Mouse (Mus musculus) cerebellum, adult 9-10 months (tissue): ENCODE results near the gene Elovl5.
A peak's percentile ranks its signal among the peaks of the same experiment; 100 is the strongest.

Experiments
- DNase-seq: peaks from one replicate; pipeline ENCODE4 v3.0.0; 2022

Elovl5 gene

DNA sequence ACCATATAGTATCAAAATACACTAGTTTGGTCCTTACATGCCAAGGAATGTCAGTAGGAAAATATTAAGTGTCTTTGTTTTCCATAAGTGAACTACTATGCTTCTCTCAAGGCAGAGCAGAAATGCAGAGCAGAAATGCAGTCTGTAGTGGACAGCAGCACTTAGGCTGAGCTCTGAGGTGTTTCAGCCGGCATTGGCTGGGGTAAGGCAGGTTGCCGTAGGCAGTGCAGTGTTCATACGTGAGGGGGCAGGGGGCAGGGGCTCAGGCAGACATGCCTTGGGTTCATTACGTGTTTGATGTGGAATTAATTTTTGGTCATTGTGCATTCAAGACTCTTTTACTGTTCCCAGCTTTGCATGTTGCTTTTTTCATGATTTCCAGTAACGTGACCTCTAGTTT, 12.1 kb downstream of the Elovl5 start:
- no peak for DNase-seq

DNA sequence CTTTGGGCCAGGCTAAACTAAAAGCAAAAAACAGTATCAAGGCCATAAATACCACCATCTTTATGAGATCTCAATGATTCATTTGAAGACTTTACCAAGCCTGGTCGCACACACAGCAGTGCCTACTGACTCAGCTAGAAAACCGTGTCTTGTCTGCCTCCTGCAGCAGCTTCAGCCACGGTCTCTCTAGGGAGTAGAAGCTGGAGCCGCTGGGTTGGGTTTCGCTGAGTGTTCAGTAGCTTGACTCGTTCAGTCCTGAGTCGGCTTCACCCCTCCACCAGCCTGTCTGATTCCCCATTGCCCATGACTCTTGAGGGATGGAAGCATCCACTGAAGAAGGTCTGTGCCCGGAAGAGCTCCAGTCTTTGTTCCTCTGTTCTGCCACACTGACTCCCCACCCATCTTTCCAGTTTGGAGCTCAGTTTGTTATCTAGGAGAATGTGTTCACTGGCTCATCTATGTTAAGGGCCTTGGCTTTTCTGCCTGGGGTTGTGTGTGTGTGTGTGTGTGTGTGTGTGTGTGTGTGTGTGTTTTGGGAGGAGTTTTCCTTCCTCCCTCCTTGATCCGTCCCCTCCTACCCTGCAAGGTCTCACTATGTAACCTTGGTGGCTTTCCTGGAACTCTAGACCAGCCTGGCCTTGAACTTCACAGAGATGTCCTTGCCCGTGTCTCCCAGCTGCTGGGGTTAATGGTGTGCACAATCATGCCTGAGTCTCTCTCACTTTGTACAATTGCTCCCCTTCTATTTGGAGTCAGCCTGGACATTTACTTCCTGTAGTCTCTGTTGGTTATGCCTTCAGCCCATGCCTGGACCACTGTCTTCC, 13.1 kb downstream of the Elovl5 start:
- no peak for DNase-seq

DNA sequence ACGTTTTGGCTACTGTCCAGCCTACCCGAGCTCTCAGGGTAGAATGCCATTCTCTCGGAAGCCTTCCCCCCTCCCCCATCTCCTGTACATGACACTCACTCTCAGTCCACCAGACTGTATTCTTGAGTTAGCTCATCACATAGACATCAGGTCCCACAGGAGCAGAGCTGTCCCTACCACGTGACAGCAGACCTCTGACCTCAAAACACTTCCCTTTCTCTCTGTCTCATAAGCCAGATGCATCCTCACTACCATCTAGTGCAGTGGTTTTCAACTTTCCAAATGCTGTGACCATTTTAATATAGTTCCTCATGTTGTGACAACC, 13.7 kb downstream of the Elovl5 start:
- no peak for DNase-seq

DNA sequence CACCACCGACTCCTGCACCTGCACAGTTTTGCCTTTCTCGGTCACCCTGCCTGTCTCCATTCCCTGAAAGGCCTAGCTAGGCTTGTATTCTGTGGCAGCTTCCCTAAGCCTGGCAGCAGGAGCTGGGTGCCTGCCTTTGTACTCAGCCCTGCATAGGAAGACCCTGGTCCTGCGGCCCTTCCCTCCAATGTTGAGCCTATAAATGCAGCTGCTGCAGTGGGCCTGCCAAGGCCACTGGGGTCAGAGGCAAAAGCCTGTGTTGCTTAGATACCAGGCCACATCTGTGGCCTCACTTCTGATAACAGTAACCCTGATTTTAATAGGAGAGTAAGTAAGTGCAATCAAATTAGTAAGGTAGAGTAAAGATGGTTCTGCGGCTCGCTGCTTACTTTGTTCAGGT, 14.6 kb downstream of the Elovl5 start:
- no peak for DNase-seq

DNA sequence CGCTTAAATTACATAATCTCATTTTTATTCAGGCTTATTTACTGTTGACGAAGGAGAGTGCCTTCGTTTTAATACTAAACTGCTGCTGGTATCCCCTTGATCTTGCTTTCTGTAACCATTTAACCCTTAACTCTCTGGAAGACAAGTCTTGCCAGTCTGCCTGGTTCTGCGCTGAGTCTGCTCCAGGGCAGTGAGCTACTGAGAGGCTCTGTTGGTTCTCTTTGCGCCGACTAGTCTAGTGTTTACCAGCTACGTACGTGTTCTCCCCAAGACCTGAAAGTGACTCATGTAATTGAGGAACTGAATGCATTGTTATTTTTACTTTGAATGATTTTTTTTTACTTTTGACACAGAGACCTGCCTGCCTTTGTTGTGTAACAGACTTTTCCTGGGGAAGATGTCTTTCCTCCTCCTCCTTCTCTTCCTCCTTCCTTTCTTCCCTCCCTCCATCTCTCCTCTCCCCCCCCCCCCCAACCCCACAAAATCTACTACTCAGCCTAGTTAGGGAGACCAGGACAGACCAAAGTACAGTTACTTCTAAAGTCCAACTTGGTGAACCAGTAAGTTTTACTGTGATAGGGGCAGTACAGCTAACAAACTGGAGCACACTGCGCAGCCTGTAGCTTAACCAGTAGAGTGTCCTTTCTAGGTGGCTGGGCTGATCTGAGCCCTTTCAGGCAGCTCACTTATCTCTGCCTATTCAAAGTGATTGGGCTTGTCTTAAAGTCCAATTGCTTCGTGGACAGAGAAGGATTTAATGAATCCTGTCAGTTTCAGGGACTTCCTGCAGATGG, 18.9 kb downstream of the Elovl5 start:
- DNase-seq: no peak

DNA sequence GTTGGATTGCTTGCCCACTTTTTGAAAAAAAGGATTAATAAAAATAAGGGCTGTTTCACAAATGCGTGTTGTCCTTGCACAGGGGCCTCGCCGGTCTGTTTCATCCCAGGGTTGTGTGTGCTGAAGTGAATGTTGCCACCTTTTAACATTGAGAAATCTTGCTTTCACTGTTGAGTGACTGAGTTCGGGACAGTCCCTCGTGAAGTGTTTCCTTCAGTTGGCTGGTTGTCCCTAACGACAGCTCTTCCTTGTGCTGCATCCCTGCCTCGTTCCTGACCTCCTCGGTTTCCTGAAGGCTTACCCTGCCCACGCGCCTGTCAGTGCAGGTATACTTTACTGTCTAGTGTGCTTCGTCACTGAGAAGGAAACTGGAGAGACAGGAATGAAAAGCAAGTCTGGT, 20.7 kb downstream of the Elovl5 start:
- DNase-seq: no peak

DNA sequence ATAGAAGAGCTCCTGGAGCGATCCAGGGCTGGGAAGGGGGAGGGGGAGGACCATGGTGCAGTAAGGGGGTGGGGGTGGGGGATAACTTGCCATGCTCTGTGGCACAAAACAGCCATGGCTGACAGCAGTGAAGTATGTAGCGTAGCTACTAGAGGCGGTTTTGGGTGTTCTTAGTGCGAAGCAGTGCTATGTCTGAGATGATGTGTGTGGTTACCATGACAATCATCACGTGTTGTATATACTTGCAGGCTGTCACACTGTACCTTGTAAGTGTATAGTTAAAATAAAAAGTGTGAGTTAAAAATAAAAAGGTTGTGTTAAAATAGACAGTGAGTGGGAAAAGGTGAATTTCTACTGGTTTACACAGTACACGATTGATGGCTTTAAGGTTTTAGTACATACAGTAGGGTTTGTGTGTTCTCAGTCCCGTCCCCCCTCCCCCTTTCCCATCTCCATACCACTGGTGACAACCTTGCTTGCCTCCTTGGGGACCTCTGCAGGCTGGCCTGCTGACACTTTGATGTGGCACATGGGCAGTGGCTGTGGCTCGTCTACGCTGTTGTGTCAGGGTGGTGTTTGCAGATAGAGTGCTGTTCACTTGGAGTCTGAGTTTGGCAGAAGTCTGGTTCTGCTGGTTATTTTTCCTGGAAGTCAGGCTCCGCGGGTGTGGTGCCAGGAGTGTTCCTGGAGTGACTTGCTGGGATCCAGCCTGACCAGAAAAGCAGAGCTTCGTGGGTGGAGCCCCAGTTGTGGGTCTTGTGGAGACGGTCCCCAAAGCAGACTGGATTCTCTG, 21.8 kb downstream of the Elovl5 start:
- DNase-seq: no peak

DNA sequence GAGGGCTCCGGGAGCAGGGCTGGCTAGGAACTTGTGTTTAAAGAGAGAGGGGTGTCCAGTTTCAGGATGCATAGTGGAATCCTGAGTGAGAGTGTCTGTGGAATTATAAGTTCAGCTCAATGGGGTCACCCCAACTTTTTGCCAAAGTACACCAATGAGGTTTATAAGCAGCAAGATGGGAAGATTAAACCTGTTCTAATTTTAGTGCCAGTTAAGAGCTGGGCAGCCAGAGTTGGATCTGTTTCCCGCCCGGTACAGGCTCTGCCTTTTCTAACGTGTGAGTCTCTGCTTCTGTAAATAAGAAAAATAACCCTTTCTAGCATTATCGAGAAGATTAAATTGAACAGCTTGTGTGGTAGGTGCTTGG, 22.4 kb downstream of the Elovl5 start:
- DNase-seq: no peak

DNA sequence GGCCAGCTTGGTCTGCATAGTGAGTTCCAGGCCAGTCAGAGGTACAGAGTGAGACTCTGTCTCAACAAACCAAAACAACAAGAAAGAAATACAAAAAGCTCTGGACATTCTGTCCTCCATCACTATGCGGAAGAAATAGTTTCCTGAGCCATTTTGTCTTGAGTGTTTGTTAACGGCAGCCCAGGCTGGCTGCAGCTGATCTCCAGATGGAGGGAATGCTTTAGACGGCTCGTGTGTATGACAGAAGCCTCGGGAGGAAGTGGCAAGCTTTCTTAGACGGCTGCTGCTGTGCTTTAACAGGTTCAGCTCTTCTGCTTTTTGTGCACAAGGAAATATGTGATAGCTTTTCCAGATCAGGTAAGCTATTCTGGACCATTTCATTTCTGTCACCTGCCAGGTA, 23.9 kb downstream of the Elovl5 start:
- no peak for DNase-seq

DNA sequence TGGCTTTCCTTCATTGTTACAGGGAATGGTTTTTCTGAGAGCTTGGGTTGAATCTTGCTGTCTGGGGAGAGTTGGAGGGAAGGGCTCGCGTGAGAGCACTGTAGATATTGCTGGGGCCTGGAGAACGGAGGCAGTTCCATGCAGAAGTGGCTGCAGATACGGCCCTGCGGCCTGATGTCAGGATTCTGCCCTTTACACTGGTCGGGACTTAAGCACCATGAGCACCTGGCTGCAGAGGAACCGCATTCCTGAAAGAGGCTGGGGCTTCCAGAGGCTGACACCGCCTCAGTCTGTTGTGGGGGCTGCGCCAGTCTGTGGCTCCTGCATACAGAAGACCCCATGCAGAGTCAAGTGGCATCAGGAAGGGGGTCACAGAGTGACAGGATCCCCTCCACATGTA, 24.7 kb downstream of the Elovl5 start:
- DNase-seq: no peak

DNA sequence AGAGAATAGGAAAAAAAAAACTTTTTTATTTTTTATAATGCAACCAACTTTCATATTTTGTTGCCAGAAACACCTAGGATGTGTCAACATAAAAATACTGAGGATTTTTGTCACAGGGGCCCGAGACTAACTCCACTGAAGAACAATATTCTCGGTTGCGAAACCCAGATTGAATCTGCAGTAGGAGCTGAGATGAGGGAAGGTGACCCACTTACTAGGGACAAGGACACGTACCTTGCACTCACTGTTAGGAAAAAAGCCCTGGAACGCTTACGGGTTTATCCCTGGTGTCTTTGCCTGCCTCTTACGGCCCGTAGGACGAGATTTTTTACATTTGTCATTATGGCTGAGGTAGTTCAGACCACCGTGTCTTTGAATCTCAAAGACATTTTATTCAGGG, 25.2 kb downstream of the Elovl5 start:
- no peak for DNase-seq

DNA sequence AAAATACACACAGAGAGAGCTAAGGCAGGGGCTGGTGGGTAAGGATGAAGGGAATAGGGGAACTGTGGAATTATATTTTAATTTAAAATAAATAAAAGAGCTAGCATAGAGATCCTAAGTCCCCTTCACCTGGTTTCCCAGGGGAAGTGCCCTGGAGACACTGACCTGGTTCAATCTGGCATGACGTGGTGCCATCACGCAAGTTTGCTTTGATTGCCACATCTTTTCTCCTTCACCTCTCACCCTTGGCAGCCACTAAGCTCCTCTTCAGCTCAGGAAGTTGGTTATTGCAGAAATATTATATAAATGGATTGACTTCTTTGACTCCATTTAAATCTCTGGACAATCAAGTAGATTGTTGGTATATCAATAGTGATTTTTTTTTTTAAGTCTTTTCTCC, 26.2 kb downstream of the Elovl5 start:
- DNase-seq: no peak

DNA sequence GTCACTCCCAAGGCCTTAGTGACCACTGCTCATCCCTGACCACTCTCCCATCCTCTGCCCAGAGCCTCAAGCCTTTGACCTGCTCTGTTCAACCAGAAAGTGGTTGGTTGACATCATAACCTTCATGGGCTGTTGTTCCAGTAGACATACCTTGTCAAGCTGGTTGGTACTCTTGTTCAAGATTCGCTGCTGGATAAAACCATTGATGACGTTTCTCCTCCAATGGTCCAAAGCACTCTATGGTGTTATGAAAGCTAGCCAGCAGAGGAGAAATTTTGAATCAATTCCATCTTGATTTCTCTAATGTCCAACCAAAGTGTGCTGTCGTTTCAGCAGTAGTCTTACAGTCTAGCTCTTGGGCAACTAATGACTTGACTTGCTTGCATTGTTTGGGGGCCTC, 27.0 kb downstream of the Elovl5 start:
- DNase-seq: no peak

DNA sequence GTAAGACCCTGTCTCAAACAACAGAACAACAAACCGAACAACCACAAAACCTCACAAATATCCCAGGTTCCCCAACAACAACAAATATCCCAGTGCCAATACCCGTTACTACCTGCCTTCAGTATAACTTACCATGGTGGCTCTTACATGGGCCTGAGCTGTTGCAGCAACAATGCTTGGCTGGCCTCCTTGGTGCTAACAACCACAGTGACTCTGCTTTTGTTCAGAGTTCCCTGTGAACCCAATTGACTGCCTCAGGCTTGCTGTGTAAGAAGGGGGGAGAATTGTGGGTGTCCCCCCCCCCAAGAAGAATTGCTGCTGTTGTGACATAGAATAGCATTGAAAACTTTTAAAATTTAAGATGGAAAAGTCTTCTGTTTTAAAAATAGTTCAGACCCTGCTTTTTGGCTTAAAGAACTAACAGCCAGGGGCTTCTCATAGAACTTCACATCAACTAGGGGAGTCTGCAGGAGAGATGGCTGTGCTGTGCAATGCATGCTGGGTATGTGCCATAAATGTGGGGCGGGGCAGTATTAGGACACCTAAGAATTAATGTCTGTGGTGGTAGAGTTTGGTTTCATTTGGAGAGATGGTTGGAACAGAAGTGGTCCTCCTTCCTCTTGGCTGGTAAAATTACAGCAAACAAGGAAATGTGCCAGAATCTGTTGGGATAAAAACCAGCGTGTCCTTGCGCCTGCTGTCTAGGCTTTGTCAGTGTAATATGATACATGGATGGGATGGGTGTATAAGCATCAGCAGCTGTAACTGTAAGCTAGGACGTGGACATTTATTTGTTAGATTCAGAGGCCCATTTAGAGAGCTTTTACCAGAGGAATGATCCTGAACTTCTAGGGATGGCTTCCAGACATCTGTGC, 28.9 kb downstream of the Elovl5 start:
- no peak for DNase-seq

DNA sequence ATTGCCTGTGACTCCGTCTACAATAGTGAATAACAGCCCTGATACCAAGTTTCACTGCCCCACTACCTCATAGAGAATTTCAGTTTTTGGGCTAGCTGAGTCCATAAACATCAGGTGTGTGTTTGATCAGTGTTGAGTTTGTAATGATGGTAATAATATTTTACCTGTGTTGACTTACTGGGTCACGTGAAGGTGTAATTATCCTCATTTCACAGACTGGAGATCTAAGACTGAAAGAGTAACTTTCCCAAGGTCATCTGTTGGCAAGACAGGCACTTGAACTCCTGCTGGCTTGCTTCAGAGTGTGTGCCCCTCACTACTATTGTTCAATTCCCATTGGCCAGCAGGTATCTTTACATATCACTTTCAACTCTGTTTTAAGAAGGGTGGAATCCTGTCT, 31.1 kb downstream of the Elovl5 start:
- DNase-seq: no peak

DNA sequence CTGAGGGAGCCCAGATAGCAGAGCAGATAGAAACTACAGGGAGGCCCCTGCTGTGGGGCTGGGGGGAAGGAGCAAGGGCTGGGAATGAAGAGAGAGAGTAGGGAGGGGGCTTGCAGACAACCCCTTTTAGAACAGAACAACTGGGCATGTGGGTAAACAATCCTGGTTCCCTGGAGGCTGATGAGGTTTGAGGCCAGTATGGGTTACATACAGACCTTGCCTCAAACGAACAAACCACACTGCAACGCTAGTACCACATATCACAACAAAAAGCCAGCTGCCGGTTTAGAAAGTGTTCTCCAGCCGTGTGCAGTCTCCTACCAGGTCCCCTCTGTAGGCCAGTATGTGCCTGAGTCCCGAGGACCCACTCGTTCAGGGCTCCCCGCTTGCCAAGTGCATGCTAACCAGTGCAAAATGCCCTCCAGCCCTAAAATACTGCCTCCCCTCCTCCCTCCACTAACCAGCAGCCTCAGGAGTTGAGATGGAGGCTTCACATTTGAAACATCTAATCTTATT, 32.6 kb downstream of the Elovl5 start:
- DNase-seq: no peak

DNA sequence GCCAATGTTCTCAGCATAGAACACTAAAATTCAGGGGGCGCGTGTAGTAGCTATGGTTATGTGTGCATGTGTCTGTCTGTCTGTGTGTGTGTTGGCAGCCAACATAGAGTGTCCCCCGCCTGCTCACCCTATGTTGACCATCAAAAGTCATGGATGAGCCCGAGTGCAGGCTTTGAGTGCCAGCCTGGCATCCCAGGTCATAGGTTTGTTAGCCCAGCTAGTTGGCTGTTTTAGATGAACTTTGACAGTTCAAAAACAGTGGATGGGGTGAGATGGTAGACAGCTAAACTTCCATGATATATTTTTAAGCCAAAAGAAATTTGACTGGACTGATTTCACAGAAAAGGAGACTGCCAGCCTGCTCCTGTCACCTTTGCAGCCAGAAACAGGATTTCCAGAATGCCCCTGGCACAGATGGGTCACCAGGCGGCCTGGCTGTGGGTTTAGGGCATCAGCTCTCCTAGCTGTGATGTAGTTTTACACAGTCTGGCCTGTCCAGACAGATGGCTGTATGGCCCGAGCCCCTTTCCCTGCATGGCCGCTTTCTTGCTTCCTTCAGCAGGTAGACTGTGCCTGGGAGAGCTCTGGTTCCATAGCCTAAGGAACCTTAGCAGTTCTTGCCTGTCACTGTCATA, 33.8 kb downstream of the Elovl5 start:
- DNase-seq: peak; percentile 71

DNA sequence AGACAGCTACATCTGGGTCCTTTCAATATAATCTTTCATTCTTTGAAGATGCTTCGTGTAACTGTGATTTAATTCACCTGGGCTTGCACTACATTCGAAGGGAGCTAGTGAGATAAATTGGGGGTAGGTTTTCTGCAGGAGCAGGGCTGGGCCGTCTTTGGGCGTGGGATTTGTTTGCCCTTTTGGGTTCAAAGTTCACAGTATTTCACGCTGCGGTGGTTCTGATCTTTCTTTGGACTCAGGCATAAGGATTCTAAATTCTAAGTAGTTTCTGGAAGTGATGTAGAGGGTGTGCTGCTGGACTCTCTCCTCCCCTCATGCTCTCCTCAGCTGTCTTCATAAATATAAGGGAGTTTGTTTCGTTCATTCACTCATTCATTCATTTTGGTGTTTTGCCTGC, 34.8 kb downstream of the Elovl5 start:
- DNase-seq: no peak

DNA sequence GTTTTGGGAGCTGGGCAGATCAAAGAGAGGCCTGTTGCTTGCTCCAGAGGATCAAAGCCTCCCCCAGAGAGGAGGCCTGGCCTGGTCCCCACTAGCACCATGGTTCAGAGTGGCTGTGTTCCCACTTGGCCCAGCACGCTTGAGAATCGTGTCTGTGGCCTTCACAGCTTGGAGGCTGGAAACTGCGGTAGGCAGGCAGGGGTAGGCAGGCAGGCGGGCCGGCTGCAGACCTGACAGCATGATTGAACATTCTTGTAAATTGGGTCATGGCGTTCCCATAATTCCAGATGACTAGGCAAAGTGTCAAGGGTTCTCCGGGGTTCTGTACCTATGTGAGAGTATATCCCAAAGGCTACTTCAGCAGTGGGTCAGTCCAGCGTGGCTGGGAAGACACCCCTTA, 35.9 kb downstream of the Elovl5 start:
- DNase-seq: peak; percentile 60

DNA sequence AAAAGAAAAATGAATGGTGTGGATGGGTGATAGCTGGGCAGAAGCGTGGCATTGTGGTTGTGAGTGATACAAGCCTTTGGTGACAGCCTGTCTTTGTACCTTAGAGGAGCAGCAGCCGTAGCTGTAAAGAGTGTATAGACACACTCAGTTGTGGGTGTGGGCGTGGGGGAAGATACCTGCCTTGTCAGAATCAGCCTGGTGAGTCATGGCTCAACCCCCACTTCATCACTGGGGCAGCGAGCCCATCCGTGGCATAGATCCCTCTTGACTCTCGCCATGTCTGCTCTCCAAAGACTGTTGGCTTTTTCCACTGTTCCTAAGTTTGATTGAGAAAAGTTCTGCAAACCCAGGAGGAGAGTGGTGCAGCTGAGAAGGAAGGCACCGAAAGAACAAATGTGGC, 37.3 kb downstream of the Elovl5 start:
- no peak for DNase-seq

DNA sequence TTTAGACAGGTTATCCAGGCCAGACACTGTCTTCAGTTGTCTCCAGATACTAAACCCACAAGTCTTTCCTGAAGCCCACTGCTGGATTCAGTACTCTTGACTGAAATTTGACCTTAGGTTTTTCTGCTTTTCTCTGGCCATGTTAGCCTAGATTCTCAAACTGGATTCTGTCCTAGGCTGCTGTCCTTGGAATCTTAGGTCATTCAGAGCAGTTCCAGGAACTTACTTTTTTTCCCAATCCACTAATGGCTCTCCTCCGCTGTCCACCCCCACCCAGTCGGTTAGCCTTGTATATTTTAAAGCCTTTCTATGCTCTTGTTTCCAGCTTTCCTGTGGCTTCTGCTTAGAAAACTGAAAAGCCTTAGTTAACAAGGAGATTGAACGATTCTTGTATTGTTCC, 37.8 kb downstream of the Elovl5 start:
- no peak for DNase-seq

DNA sequence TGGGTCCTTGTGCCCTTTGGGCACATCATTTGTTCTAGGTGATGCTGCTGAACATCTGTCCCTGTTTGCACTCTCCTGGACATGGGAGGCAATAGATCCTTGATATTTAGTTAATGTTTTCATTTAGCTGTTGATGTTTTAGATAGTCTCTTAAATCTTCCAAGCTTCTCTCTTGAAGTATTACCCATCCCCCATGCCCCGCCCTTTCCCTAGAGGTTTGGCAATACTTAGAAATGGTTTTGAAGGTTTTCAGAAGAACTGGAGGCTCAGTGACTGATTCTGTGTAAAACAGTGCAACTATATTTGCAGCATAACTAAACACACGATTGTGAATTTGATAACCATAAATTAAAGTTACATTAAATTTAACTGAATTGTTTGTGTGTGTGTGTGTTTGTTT, 38.3 kb downstream of the Elovl5 start:
- DNase-seq: no peak
